Mouse (Mus musculus): ENCODE results near the gene Olfr686.

Gene Olfr686

DNA sequence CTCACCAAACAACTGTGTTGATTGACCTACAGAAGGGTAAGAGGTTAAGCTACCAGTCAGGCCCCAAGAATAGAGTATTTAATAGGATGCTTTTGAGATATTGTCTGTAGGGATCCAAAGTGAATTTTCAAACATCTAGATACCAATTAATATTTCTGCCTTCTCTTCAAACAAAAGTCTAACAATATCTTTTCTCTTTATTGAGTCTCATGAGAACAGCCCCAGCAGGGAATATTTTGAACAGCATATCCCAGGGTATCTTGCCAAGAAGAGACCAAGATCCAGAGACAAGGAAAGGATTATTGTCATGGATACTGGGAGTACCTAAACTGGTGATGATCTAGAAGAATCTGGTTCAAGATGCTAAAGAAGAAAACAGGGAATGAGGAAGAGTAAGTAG lies at the start of gene Olfr686:
Gene Olfr686 (minus strand): TSS at position 101 of the 400 bp plus-strand sequence.
- no peak for DNase-seq

DNA sequence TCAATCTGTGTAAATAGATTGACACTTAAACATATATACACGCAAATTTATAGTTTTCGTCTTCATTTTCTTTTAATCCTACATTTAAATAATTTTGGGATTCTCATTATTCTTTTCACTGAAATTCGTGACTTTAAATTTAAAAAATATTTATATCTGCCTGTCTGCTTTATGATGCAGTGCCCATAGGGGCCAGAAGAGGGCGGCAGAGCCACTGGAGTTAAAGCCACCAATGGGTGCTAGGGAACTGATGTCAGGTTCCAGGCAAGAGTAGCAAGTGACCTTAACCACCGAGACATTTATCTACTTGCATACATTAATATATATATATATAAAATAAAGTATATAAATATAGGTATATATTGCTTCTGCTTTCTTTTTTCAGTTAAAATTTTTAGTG lies 49.4 kb upstream of the Olfr686 start:
- DNase-seq: peak in 1 of 2 experiments; percentile 4

DNA sequence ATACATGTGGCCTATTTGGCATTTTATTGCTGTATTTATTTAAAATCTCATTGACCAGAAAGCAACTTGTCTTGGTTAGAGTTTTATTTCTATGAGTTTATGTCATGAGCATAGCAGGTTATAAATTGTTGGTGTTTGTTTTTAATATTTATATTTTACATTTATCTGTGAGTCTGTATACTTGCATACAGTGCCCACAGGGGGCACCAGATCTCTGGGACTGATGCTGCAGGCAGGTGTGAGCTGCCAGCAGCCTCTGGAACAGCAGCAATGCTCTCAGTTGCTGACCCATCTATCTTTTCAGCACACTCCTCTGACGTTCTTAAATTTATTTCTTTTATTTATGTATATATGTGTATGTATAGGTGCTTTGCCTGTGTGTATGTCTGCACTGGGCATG lies 40.9 kb upstream of the Olfr686 start:
- no peak for DNase-seq

DNA sequence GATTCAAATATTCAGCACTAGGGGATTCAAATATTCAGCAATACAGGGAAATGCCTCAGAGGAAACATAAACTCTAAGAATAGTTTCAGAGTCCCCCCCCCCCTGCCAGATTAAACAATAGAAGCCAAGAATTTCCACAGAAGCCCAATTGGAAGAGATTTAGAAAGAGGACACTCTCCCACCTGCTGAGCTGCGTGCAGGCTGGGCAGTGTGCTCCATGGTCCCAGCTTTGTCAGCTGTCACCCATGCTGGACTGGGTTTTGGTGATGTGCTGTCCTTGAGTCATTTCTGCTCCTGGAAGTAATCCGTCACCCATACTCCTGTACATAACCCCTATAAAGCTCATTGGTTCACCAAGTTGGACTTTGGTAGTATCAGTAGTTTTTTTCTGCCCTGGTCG lies 40.4 kb upstream of the Olfr686 start:
- DNase-seq: no peak

DNA sequence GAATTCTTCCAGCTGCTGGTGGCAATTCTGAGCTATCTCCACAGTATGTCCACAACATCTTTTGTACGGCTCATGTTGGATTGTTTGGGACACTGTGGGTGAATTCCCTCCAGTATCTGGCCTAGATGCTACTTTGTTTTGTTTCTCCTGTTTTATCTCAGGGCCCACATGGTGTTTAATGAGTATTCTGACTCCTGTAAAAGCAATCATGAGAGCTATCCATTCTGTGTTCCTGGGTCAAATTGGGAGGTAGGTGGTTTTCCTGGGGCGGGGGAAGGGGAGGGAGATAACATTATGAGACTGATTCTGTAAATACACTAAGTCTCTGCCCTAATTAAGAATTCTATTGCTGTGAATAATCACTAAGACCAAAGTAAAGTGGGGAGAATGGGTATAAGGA lies 22.1 kb upstream of the Olfr686 start:
- no peak for DNase-seq

DNA sequence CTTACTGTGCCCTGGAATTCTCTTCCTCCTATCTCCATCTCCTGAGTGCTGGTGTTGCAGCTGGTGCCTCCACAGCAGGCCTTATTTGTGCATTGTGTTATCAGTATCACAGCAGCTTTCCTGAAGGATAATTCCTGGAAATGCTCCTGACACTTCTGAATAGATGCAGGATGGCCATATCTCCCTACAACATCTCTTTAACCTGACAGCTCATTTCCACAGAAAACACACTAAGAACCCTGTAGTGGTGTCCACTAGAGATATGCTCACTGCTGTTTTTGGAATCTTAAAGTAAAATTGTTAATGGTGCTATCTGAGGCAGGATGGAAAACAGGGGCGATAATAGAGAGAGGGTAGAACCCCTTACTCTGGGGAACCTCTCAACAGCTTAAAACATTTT lies 20.9 kb upstream of the Olfr686 start:
- DNase-seq: peak in 1 of 2 experiments; percentile 8

DNA sequence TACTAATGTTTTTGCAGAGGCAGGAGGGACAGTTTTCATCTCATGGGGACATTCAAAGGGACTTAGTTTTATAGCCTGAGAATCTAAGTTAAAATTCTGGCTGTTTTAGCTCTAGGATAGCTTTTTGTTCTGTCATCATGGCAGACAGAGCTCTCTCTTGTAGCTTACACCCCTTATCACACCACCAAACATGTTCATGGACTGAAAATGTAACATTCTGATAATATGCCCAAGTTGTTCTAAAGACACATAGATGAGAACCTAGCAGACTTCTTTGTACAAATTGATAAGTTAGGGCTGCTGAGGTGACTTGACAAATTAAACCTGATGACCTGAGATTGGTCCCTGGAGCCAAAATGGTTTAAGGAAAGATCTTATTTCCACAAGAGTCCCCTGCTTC lies 19.4 kb upstream of the Olfr686 start:
- DNase-seq: no peak

DNA sequence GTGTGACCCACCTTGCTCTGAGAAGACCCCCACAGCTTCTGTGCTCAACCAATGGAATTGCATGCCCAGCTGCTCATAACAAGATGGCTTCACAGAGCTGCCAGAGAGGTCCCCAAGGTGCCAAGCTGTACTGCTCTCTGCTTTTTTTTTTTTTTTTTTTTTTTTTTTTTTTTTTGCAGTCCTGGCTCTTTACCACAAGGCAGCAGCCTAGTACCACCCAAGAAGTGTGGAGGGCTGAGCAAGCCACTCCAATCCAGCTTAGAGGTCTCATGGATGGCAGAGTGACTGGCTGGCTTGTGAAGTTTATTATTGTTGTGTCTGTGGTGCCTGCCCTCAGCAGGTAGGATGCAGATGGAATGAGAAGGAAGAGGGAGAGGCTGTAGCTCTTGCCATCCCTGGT lies 18.8 kb upstream of the Olfr686 start:
- no peak for DNase-seq

DNA sequence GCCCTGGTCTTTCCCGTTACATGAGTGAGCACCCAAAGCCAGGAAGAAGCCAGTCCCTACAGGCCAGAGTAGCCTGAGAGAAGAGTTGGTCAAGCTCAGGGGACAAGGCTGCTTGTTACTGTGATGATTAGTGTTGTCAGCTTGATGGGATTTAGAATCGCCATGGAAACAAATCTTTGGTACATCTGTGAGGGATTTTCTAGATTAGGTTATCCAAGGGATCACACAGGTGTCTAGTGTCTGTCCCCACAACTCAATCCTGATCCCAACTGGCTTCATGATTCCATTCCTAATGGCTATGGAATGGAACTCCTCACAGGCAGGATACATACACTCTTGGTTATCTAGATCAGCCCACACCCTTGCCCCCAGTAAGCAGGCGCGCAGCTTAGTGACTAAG lies 11.0 kb upstream of the Olfr686 start:
- no peak for DNase-seq

DNA sequence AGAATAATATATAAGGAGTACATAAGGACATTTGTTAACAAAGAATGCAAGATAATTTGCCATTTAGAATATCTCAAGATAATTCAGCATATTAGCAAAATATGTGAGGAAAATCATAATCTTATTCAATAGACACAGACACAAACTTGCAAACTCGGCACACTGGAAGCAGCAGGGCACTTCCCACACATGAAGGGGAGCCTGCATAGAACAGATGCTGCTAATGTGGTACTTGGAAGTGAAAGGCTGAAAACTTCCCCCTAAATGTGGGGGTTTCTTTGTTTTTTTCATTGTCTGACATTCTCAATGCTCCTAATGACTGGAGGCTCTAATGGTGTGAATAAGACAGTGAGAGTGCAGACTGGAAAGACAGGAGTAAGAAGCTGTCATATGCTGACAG lies 7.5 kb upstream of the Olfr686 start:
- no peak for DNase-seq

DNA sequence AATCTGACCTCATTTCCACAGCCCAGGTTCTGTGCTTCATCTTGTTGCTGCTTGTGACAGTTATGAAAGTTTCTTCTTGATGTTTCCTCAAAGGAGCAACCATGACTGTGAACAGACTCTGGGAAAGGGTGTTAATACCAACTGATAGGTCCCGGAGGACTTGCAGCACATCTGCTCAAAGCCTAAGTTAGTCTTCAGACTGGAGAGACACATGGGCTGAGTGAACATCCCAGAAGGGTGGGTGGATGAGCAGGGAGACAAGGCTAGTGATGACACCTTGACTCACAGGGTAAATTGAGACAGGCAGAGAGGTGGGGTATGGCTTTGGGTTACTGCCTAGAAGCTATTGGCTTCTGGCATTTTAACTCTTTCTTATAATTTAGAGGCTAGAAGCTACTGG lies 21.4 kb downstream of the Olfr686 start, which contains the start of gene Olfr685:
Gene Olfr685 (minus strand): TSS at position 101 of the 400 bp plus-strand sequence.
- no peak for DNase-seq

DNA sequence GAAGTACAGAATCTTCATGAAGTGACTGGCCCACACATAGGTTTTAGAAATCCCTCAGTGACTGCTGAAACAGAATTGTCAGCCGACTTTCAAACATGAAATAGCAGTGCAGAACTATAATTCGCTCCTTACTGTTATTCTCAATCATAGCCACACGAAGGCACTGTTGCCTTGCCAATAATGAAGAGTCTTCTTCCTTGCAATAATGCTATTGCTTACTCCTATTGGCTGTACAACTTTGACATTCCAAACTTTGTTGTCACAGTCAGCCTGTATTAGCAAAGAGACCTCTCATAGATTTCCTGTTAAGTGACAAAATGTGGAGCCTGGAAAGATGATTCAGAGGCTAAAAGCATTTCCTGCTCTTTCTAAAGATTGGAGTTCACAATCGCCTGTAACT lies 36.5 kb downstream of the Olfr686 start:
- no peak for DNase-seq

DNA sequence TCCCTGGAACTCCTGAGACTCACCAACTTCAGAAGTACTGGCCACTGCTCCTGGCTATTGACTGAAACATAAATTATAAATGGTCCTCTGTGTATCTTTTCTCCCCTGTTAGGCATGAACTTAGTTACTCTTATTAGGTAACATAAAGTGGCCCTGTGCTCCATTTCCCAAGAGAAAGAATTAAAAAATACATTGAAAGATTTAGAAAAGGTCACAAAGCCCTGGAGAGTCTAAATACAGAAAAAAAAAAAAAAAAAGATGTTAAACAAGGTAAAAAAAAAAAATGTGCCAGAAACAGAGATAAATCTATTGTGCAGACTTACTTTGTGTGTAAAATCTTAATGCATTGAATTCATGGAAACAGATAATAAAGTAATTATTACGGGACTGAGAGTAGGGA lies 43.7 kb downstream of the Olfr686 start, which contains the start of gene Olfr684:
Gene Olfr684 (minus strand): TSS at position 101 of the 400 bp plus-strand sequence.
- DNase-seq: no peak

Data from lung, adult 18-20 months (tissue).